Mouse (Mus musculus) cerebellum, postnatal 4 days (tissue): ENCODE data around the gene Mrps26.
A peak's percentile ranks its signal among the peaks of the same experiment; 100 is the strongest.
"Not testable (repeated sequence)": the region's sequence is repeated elsewhere in the genome, so short reads cannot be mapped to it uniquely, and the experiment has no call there.

Experiments
- DNase-seq, 2 experiments: peaks; one replicate each; pipeline ENCODE4 v3.0.0; 2022; ENCODE audit warnings: low spot score in 2 of 2, mixed read lengths in 1 of 2

Mrps26 gene

DNA sequence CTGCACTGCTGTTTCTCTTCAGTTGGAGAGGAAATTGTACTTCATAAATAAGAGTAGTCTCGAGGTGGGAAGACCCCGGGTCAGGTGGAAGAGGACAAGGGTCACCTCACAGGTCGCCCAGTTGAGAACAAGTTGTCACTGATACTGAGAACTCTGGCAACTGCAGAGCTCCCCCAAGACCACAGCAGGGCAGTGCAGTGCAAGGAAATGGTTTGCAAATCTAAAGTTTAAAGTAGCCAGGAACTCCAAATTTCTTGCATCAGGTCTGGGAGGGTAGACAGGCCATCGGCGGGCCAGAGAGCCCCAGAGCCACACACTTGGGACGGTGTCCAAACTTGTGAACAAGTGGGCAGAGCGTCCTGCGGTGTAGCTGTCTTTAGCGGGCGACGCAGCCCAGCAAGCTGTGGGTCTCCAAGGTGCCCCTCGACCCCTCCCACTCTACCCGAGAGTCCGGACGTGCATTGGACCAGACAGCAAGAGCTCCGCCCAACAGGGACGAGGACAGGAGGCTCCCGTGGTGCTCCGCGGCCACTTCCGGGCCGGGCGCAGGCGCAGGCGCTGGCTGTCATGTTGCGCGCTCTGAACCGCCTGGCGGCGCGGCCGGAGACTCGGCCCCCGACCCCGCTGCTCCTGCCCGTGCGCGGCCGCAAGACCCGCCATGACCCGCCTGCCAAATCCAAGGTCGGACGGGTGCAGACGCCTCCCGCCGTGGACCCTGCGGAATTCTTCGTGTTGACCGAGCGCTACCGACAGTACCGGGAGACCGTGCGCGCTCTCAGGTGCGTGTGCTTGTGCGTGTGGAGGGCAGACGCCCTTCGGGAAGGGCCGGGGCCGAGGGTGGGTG lies at the start of gene Mrps26:
Gene Mrps26, plus strand, starts transcription at position 531 of the 844 bp plus-strand sequence.
- DNase-seq: peak; percentile 79 to 89

DNA sequence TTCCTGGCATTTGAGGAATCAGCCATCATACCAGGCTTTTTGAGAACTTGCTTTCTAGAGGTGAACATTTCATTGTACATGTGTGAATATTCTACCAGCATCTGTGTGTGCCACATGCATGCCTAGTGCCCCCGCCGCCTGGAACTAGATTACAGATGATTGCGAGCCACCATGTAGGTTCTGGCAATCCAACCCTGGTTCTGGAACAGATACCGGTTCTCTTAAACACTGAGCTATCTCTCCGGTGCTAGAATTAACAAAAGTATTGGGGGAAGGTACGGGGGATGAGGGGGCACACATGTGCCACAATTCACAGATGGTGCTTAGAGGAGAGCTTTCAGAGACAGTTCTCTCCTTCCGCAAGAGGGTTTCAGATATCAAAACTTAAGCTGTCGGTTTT lies 49.6 kb upstream of the Mrps26 start:
- no peak for DNase-seq

DNA sequence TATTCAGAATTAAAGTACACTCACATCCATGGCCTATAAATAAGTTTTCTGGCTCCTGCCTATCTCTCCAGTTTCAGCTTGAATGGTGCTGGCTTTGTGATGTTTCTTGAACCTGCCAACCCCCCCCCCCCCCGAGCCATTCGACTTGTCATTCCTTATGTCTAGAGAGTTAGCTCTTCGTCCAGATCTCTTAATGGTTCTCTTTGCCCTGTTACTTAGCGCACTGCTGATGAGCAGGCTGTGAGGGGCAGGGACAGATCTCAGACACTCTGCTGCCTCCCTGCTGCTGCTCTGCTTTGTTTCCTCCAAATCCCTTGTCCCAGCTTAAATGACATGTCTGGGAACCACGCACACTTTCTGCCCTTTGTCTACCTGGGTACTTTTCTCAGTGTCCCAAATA lies 47.8 kb upstream of the Mrps26 start:
- DNase-seq: no peak

DNA sequence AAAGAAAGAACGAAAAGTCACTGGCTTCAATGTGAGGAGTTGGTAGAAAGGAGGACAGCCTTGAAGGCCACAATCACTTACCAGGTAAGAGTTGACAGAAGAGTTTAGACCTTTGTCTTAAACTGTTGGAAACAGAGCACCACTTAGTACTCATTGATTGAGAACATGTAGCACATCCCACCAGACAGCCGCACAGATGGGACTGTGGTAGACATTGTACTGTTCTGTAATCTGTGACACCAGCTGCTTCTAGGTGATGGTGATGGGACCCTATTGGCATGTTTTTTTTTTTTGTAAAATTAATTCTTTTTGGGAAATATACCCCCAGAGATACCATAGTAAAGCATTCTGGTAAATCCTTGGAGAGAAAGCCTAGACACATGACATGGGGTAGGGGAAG lies 41.6 kb upstream of the Mrps26 start:
- DNase-seq: no peak

DNA sequence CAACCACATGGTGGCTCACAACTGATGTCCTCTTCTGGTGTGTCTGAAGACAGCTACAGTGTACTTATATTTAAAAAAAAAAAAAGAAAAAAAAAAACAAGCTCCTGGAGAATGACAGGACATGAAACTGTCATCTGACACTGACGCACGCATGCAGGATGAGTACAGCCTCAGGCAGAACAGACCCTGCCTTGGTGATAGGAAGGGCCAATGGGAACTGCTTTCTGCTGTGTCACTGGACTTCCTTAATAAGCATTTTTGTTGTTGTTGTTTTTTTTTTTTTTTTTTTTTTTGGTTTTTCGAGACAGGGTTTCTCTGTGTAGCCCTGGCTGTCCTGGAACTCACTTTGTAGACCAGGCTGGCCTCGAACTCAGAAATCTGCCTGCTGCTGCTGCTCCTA lies 38.1 kb upstream of the Mrps26 start:
- not testable (repeated sequence) for DNase-seq

DNA sequence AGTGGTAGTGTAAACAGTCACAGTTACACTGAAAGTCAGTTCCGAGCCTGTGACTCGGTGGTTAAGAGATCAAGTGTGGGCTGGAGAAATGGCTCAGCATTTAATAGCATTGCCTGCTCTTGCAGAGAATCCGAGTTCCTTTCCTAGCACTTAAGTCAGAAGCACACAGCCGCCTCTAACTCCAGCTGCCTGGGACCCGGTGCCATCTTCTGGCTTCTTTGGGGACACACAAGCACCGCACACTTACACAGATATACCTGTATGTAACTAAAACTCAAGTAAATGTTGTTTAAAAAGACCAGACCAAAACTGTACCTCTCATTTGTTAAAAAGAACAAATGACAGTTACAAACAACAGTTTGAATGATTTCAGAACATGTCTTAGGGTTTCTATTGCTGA lies 35.1 kb upstream of the Mrps26 start:
- DNase-seq: no peak

DNA sequence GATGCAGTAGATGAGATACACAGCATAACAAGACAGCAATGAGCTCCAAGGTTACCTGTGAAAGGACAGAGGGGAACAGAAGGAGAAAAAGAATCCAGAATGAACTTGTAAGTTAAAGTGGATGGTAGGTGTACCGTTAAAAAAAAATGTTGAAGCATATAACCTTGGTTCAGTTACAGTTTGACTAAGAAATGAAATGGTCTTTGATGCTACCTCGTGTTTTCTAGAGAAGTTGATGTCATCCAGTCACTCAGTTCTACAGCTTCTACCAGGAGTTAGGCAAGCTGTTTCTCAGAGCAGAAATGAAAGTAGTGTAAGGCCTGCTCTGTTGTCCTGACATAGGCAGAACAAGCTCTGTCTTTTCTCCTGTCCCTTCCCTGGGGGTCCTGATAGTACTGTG lies 34.3 kb upstream of the Mrps26 start:
- DNase-seq: no peak

DNA sequence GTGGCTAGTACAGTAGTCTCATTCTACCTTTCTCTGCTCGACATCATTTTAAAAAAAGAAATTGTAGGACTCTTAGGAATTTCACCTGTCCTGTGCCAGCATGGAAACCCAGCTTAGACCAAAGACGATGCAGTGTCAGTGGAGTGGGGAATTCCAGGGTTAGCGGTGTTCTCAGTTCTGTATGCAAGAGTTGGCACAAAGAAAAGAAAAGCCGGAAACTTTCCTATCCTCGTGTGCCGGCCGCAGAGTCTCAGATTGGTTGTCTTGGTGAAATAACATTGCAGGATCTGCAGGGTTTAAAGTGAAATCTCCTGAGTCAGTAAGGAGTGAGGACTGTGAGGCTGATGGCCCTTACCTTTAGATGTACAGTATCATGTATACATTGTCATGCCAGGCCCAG lies 33.6 kb upstream of the Mrps26 start:
- no peak for DNase-seq

DNA sequence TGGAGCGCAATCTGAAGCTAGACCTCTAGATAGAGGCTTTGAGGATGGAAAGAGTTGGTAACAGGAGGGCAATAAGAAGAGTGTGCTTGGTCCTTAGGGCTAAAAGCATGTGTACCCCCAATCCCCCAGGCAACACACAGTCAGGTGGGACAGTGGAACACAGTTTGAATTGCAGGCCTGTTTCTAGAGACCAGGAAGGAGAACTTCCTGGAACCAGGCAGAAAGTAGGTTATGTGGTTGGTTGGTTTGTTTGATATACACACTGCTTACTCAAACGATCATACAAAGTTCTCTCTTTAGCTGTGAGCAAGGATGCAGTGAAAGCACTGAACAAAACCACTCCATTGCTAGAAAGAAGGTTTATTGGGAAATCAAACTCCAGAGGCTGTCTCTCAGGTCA lies 31.3 kb upstream of the Mrps26 start:
- no peak for DNase-seq

DNA sequence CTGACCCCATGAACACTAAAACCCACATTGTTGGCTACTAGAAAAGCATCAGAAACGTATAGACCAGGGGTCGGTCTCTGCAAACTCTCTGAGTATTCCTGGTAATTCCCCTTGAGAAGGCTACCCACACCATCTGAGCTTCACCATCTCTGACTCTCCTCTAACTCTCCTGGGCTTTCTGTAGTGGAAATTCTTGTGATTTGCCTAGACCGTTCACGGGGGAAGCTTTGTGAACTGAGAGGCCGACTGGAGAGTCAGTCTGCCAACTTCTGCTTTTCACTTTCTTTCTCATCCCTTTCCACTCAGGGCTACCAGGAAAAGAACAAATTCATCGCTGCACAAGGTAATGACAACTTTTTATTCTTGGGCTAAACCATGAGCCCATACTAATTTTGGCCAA lies 28.5 kb upstream of the Mrps26 start:
- DNase-seq: no peak

DNA sequence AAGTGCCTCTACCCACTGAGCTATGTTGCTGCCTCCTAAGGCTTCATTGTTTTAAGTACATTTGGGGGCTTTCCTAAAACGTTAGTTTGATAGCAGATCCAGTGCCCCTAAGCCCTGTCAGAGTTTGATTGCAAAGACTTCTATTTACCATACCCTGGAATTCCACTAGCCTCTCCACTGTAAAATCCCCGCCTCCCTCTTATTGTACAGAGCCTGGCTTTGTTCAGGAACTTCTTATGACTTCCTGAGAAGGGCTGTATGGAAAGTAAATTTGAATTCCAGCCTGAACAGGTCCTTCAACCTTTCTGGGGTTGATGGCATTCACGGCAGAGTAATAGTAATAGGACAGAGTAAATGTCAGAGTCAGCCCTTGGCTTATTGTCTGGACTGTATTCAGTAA lies 26.7 kb upstream of the Mrps26 start:
- DNase-seq: no peak

DNA sequence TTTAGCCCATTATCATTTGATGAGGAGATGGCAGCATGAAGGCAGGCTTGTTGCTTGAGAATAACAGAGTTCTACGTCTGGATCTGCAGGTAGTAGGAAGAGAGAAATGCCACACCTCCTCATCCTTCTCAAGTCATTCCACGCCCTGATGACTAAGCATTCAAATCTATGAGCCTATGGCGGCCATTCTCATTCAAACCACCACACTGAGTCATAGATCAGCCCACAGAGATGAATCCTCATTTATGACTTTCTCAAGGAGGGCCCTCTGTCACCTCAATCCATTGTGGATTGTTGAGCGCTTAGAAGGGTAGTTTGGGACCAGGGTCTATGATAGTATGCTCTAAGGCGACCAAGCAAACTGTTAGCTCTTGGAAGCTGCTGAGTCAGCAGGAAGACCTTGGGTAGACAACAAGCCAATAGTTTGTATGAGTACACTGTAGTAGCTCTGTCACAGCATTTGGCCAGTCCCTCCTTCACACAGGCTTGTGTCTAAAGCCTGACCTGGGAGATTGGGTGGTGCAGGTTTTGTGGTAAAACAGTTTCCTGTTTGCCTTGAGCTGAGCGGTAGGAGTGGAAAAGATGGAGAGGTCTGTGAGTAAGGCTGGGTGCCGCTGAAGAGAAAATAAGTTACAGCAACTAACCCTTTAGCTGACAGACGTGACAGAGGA lies 24.5 kb upstream of the Mrps26 start:
- no peak for DNase-seq

DNA sequence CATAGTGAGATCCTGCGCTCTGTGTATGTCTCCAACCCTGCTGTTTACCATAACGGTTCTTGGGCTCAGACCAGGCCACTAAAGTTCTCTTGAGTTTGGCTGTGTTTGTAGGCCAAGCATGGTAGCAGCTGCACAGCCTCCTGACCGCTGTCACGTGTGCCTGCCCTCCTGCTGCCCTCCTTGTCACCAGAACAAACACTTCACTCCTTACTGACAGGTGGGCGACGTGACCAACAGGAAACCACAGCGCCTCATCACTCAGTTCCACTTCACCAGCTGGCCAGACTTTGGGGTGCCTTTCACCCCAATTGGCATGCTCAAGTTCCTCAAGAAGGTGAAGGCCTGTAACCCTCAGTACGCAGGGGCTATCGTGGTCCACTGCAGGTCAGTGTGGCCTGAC lies 23.3 kb upstream of the Mrps26 start:
- no peak for DNase-seq

DNA sequence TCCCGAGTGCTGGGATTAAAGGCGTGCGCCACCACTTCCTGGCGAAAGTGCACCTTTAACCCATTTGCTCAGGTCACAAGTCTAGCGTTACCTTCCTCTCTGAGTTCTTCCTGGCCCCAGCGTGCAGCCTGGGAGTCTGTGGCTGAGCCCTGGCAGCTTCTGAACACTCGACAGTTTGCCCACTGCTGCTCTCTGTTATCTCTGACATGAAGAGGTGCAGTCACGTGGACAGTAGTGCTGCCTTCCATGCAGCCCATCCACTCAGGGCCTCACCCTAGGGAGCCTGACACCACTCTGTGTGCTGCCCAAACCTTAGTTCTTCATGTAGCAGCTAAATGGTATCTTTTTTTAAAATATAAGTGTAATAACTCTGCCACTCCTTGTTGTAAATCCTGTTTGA lies 16.6 kb upstream of the Mrps26 start:
- no peak for DNase-seq

DNA sequence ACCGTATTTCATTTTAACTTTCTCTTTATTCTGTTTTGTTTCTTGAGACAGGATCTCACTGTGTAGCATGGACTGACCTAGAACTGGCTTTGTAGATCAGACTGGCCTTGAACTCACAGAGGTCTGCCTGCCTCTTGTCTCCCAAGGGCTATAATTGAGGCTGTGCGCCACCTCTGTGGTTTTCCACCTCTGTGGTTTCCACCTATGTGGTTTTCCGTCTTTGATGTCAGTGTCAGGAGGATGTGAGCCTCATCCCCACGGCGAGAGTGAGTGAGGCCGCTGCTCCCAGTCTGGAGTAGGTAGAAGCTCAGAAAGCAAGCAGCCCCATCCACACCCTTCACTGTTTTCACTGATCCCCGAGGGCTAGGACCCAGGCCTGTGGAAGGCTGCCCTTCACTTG lies 8.7 kb upstream of the Mrps26 start:
- DNase-seq: no peak

DNA sequence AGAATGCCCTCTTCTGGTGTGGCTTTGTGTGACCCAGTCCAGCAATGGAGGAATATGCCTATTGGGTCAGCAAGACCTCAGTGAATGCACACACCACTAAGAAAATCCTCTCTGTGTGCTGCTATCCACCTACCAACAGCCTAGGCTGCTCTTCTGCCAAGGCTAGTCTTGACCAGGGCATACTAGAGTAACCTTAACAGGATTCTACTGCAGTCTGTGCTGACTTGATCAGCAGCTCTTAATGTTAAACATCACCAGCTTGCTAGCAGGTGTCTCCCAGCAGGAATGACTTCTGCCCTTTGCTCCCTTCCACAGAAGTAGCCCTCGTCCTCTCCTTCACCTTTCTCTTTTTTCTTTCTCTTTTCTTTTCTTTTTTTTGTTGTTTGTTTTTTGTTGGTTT lies 7.2 kb upstream of the Mrps26 start:
- no peak for DNase-seq

DNA sequence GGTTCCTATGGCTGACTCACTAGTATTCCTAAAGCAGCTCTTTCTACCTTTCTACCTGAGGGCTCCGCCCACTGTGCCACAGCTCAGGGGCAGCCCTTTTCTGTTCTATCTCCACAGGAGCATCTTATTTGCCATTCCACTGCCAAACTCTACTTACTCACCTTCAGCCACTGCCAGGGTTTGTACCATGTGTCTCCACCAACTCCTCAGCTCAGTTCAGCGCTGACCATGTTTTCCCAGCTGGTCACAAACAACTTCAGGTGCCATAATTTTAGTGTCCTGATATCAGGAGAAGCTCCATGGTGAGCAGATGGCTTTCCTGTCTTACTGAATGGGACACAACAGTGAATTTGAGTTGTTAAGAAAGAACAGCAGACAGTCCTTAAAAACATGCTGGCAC lies 6.1 kb upstream of the Mrps26 start:
- DNase-seq: no peak

DNA sequence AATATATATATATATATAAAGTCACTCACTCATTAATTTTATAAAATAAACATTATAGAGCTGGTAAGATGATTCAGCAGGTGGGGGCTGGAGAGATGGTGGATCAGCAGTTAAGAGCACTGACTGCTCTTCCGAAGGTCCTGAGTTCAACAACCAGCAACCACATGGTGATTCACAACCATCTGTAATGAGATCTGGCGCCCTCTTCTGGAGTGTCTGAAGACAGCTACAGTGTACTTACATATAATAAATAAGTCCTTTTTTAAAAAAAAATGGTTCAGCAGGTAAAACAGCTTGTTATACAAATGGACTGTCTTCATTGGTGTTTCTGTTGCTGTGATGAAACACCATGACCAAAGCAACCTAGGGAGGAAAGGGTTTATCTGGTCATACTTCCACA lies 5.5 kb upstream of the Mrps26 start:
- DNase-seq: no peak

DNA sequence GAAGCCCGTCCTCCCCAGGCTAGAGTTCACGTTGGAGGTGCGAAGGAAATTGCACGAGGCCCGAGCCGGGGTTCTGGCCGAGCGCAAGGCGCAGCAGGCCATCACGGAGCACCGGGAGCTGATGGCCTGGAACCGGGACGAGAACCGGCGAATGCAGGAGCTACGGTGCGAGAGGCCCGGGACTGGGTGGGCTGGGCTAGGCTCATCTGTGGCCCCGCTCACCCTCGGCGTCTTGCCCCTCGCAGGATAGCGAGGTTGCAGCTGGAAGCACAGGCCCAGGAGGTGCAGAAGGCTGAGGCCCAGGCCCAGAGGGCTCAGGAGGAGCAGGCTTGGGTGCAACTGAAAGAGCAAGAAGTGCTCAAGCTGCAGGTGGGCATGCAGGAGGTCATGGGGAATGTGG lies 521 bp downstream of the Mrps26 start:
- peak in 1 of 2 experiments; percentile 20 for DNase-seq

DNA sequence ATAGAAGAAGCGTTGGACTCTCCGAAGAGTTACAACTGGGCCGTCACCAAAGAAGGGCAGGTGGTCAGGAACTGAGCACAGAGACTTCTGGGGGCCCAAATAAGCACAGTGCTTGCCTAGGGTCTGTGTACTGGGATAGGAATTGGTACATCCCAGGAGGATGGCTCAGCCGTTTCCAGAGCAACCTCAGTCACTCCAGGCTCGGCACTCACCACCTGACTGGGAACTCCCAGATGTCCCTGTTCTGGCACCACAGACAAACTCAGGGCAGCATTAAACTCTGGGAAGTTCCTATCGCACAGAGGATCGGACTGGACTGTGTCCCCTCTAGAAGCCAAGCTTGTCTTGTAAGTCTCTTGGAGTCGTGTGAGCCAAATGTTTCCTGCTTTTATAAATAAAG lies 1.4 kb downstream of the Mrps26 start:
- no peak for DNase-seq

DNA sequence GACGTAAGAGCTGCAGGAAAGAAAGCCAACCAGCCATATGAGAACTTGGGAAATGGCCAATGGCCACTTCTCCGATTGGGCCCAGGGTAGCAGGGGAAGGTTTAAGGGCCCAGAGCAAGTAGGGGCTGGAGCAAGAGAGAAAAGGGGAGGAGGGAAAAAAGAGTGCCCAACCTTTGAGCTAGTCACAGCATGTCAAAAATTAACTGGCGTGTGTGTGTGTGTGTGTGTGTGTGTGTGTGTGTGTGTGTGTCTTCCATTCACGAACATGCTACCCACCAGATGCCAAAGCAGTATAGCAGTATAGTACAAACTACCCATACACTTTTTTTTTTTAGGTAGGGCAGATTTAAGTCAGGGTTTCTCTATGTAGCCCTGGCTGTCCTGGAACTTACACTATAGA lies 5.4 kb downstream of the Mrps26 start:
- DNase-seq: no peak

DNA sequence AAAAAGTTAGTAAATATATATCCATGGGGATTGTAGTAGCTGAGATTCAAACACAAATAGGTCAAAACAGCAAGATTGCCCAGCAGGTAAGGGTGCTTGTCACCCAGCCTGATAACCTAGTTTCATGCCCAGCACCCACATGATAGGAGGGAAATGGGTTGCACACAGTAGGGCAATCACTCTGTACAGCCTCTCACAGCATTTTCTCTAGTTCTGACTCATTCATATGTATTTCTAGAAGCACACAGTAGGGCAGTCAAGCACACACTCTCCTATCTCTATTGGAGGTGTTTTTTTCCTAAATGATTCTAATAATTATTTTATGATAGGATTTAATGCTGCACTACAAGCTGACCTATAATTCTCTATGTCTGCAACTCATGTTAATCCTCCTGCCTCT lies 6.4 kb downstream of the Mrps26 start:
- no peak for DNase-seq

DNA sequence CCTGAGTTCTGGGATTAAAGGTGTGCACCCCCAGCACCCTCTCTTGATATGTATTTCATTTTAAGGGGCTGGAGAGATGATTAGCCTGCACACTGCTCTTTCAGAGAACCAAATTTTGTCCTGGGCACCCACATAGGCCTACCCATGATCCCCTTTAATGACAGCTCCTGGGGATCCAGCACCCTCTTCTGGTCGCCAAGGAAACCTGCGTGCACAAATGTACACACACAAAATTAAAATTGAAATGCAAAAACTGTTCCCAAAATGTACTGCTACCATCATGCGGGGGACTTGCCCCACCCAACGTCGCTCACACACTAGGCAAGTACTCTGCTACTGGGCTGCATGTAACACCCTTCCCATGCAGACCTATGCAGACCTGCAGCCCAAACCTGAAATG lies 11.4 kb downstream of the Mrps26 start:
- DNase-seq: no peak

DNA sequence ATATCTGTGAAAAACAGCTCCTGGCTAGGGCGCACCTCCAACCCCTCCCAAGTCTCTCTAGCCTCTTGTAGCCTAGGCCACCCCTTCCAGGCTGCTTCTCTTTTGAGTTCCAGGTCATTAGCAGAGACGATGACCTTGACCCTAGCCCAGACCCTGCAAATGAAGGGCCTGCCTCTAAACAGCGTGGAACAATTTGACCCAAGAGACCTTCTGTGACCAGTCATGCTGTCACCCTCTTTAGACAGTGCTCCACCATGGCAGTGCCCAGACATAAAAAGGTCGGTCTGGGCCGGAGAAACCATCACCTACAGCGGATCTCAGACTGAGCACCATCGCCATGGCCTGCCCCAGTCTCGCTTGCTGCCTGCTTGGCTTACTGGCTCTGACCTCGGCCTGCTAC lies 12.3 kb downstream of the Mrps26 start, which contains the start of gene Oxt:
Gene Oxt, plus strand, starts transcription at position 301 of the 400 bp plus-strand sequence.
- no peak for DNase-seq
